Mouse (Mus musculus): ENCODE results near the gene Ankrd39. TPM values are rescaled to one million over a fixed set of nuclear protein-coding genes. Genes with fewer than 3 reads are reported as not detected.

Ankrd39 gene
- polyA plus RNA-seq, 1 experiment from 2014 or later, result 17.8 TPM

GRCm38 (mm10) chr1:36582211-36582610 is 35.0 kb upstream of the Ankrd39 start:
- Histone ChIP-seq H3K36me3 (no peaks in the 10 kb centered on the region), H3K9me3 (replicated peaks) (no peaks in the 10 kb centered on the region)
- no peak for ATAC-seq (ENCODE audit: low FRiP score)

GRCm38 (mm10) chr1:36581260-36581659 is 34.0 kb upstream of the Ankrd39 start:
- no peak for ATAC-seq (ENCODE audit: low FRiP score)
- Histone ChIP-seq H3K4me2 (replicated peaks) (no peak overlapping the region), H3K9me3 (replicated peaks) (no peaks in the 10 kb centered on the region), H3K9ac (no peak overlapping the region), H3K27ac (no peak overlapping the region; the same call in 1 of the 2 replicates), H3K27me3 (peaks cover 30% of the 10 kb centered on the region), H3K4me1 (peaks cover 25% of the 10 kb centered on the region), H3K4me3 (no peak overlapping the region), H3K36me3 (no peaks in the 10 kb centered on the region)
- WGBS, result 54% methylated on average over 5 of the region's 5 CpGs

More at GRCm38 (mm10) chr1:36582211-36582610, 35.0 kb upstream of the Ankrd39 start:
- peaks cover 21% of the 10 kb centered on the region for H3K4me1 ChIP-seq
- no peak overlapping the region for H3K4me3 ChIP-seq
- no peak overlapping the region for H3K27ac ChIP-seq
- 72% methylated on average over 8 of the region's 8 CpGs for WGBS
- H3K4me2 ChIP-seq (replicated peaks), result no peak overlapping the region
- H3K27me3 ChIP-seq, result peaks cover 27% of the 10 kb centered on the region
- H3K9ac ChIP-seq, result no peak overlapping the region

GRCm38 (mm10) chr1:36580384-36581207 is 33.4 kb upstream of the Ankrd39 start:
- peak overlapping the region; percentile 89 for H3K27ac ChIP-seq
- H3K36me3 ChIP-seq, result no peaks in the 10 kb centered on the region
- peaks cover 25% of the 10 kb centered on the region for H3K4me1 ChIP-seq
- peak overlapping the region; percentile 41 for H3K4me2 ChIP-seq (replicated peaks)
- peaks cover 30% of the 10 kb centered on the region for H3K27me3 ChIP-seq
- ATAC-seq (ENCODE audit: low FRiP score), result peak; percentile 87
- WGBS, result 2% methylated on average over 17 of the region's 17 CpGs
- no peaks in the 10 kb centered on the region for H3K9me3 ChIP-seq (replicated peaks)
- H3K9ac ChIP-seq, result peak overlapping the region; percentile 41; the same call in 1 of the 2 replicates
- H3K4me3 ChIP-seq, result peak overlapping the region; percentile 10; the same call in 1 of the 2 replicates

GRCm38 (mm10) chr1:36579974-36580383 is 32.7 kb upstream of the Ankrd39 start:
- H3K9ac ChIP-seq, result peak overlapping the region; percentile 41
- peak; percentile 46 for ATAC-seq (ENCODE audit: low FRiP score)
- H3K27ac ChIP-seq, result peak overlapping the region; percentile 89
- H3K36me3 ChIP-seq, result no peaks in the 10 kb centered on the region
- no peaks in the 10 kb centered on the region for H3K9me3 ChIP-seq (replicated peaks)
- H3K27me3 ChIP-seq, result peaks cover 30% of the 10 kb centered on the region
- peaks cover 25% of the 10 kb centered on the region for H3K4me1 ChIP-seq
- H3K4me2 ChIP-seq (replicated peaks), result peak overlapping the region; percentile 41
- WGBS, result 18% methylated on average over 6 of the region's 6 CpGs
- H3K4me3 ChIP-seq, result peak overlapping the region; percentile 10; the same call in 1 of the 2 replicates

GRCm38 (mm10) chr1:36576991-36577675 is 29.9 kb upstream of the Ankrd39 start:
- 75% methylated on average over 6 of the region's 6 CpGs for WGBS
- Histone ChIP-seq H3K9ac (no peak overlapping the region), H3K4me1 (peaks cover 32% of the 10 kb centered on the region), H3K9me3 (replicated peaks) (no peaks in the 10 kb centered on the region), H3K36me3 (no peaks in the 10 kb centered on the region), H3K27me3 (peaks cover 15% of the 10 kb centered on the region), H3K4me2 (replicated peaks) (no peak overlapping the region), H3K4me3 (no peak overlapping the region), H3K27ac (no peak overlapping the region)
- ATAC-seq (ENCODE audit: low FRiP score), result no peak

- H3K36me3 ChIP-seq, result no peaks in the 10 kb centered on the region
- WGBS, result 62% methylated on average over 6 of the region's 6 CpGs
- H3K27me3 ChIP-seq, result peaks cover 13% of the 10 kb centered on the region
- H3K9me3 ChIP-seq (replicated peaks), result no peaks in the 10 kb centered on the region
- H3K4me2 ChIP-seq (replicated peaks), result no peak overlapping the region
- H3K4me3 ChIP-seq, result no peak overlapping the region
- no peak overlapping the region for H3K27ac ChIP-seq
- H3K9ac ChIP-seq, result no peak overlapping the region
- peaks cover 20% of the 10 kb centered on the region for H3K4me1 ChIP-seq
- no peak for ATAC-seq (ENCODE audit: low FRiP score)
Observed at GRCm38 (mm10) chr1:36575347-36575746, 28.1 kb upstream of the Ankrd39 start.

GRCm38 (mm10) chr1:36574196-36574955 is 27.1 kb upstream of the Ankrd39 start:
- WGBS, result 77% methylated on average over 5 of the region's 5 CpGs
- no peak overlapping the region for H3K9ac ChIP-seq
- H3K4me2 ChIP-seq (replicated peaks), result no peak overlapping the region
- peaks cover 15% of the 10 kb centered on the region for H3K4me1 ChIP-seq
- no peaks in the 10 kb centered on the region for H3K36me3 ChIP-seq
- no peaks in the 10 kb centered on the region for H3K9me3 ChIP-seq (replicated peaks)
- no peak overlapping the region for H3K27ac ChIP-seq
- H3K27me3 ChIP-seq, result peaks cover 13% of the 10 kb centered on the region
- ATAC-seq (ENCODE audit: low FRiP score), result no peak
- H3K4me3 ChIP-seq, result no peak overlapping the region

- no peak for ATAC-seq (ENCODE audit: low FRiP score)
- no peaks in the 10 kb centered on the region for H3K9me3 ChIP-seq (replicated peaks)
- H3K4me1 ChIP-seq, result peaks cover 15% of the 10 kb centered on the region
- 77% methylated on average over 8 of the region's 8 CpGs for WGBS
- H3K9ac ChIP-seq, result no peak overlapping the region
- no peaks in the 10 kb centered on the region for H3K36me3 ChIP-seq
- peaks cover 13% of the 10 kb centered on the region for H3K27me3 ChIP-seq
- H3K27ac ChIP-seq, result no peak overlapping the region
- no peak overlapping the region for H3K4me2 ChIP-seq (replicated peaks)
- no peak overlapping the region for H3K4me3 ChIP-seq
Observed at GRCm38 (mm10) chr1:36573524-36573923, 26.3 kb upstream of the Ankrd39 start.

- ATAC-seq (ENCODE audit: low FRiP score), result no peak
Observed at GRCm38 (mm10) chr1:36572709-36573108, 25.5 kb upstream of the Ankrd39 start.

GRCm38 (mm10) chr1:36572140-36572700 is 25.0 kb upstream of the Ankrd39 start:
- Histone ChIP-seq H3K9me3 (replicated peaks) (no peaks in the 10 kb centered on the region), H3K9ac (no peak overlapping the region), H3K36me3 (no peaks in the 10 kb centered on the region), H3K27ac (no peak overlapping the region), H3K4me1 (peaks cover 15% of the 10 kb centered on the region), H3K4me2 (replicated peaks) (no peak overlapping the region), H3K27me3 (peaks cover 7% of the 10 kb centered on the region), H3K4me3 (no peak overlapping the region)
- ATAC-seq (ENCODE audit: low FRiP score), result no peak
- WGBS, result 67% methylated on average over 2 of the region's 2 CpGs

More at GRCm38 (mm10) chr1:36572709-36573108, 25.5 kb upstream of the Ankrd39 start:
- H3K4me1 ChIP-seq, result peaks cover 15% of the 10 kb centered on the region
- H3K36me3 ChIP-seq, result no peaks in the 10 kb centered on the region
- peaks cover 11% of the 10 kb centered on the region for H3K27me3 ChIP-seq
- H3K9me3 ChIP-seq (replicated peaks), result no peaks in the 10 kb centered on the region
- no peak overlapping the region for H3K9ac ChIP-seq
- WGBS, result 70% methylated on average over 1 of the region's 1 CpGs
- no peak overlapping the region for H3K4me2 ChIP-seq (replicated peaks)
- no peak overlapping the region for H3K27ac ChIP-seq
- H3K4me3 ChIP-seq, result no peak overlapping the region

GRCm38 (mm10) chr1:36571627-36572026 is 24.4 kb upstream of the Ankrd39 start:
- H3K4me3 ChIP-seq, result no peak overlapping the region
- no peaks in the 10 kb centered on the region for H3K36me3 ChIP-seq
- peaks cover 3% of the 10 kb centered on the region; the same call in 1 of the 2 replicates for H3K27me3 ChIP-seq
- 48% methylated on average over 6 of the region's 6 CpGs for WGBS
- no peak overlapping the region for H3K27ac ChIP-seq
- H3K4me2 ChIP-seq (replicated peaks), result no peak overlapping the region
- no peak for ATAC-seq (ENCODE audit: low FRiP score)
- no peaks in the 10 kb centered on the region for H3K9me3 ChIP-seq (replicated peaks)
- no peak overlapping the region for H3K9ac ChIP-seq
- peaks cover 14% of the 10 kb centered on the region for H3K4me1 ChIP-seq
